Mouse (Mus musculus): ENCODE measurements at regions not wholly inside any gene's neighbourhood (a gene's known extent, or its start where the extent isn't known, plus 50 kb on each side); places are given as distances from the start of the nearest gene placed in this dataset.

DNA sequence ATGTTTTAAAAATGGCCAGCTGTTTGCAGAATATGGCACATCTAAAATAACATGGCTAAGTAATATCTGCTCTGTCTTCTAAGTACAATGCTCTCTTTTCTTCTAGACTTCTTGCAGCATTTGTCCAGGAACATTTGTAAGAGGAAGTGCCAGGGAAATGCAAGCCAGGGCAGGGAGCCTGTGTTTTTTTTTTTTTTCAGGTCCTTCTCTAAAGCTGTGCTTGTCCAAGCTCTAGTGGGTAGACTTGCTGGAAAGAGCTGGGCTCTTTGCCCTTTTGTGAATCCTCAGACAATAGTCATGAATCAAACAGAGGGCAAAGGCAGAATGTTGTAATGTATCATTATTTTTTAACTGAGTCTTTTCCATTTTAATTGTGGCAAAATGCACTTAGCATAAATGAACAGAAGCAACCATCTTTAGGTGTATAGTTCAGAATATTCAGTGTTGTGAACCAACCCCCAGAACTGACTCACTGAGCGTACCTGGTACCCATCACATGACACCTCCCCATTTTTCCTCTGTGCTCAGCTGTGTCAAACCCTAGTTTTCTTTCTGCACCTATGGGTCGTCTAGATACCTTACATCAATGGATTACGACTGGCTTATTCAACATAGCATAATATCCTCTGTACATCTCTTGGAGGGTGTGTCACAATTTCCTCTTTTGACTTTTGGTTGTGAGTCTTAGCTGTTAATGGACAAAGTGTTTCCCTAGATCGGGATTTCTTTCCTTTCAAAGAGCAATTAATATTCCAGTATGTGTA is 160.5 kb upstream of the 4933402D24Rik start:
- Histone ChIP-seq H3K9me3 (replicated peaks; ENCODE audit: control insufficient read depth, low read length) (no peaks in the 10 kb centered on the region), H3K36me3 (ENCODE audit: control insufficient read depth, insufficient read depth, low read length) (no peaks in the 10 kb centered on the region), H3K4me2 (ENCODE audit: low read depth, low read length) (no peak overlapping the region), H3K27ac (ENCODE audit: low read length) (no peak overlapping the region), H3K9ac (ENCODE audit: low read length) (no peak overlapping the region), H3K27me3 (ENCODE audit: control insufficient read depth, insufficient read depth, low read length) (no peaks in the 10 kb centered on the region), H3K4me1 (ENCODE audit: control insufficient read depth, insufficient read depth, low read length) (no peaks in the 10 kb centered on the region), H3K4me3 (replicated peaks; ENCODE audit: low read length) (no peak overlapping the region)
- no peak for ATAC-seq (ENCODE audit: insufficient read depth, low FRiP score)
- 84% methylated on average over 4 of the region's 4 CpGs for WGBS

DNA sequence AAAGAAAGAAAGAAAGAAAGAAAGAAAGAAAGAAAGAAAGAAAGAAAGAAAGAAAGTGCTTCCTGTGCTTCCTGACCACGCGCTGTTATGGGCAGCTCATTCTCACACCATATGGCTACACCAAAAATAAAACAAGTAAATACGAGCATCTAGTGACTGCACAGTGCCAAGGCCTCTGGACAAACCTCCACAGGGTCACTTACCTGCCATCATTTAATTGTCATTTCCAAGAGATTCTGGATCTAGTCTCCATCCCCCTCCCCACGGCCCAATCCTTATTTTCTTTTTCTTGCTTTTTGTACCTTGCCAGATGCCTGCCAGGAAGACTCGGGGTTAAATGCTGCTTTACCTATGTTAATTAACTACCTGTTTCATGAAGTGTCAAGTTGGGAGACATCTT is 159.8 kb upstream of the 4933402D24Rik start:
- Histone ChIP-seq H3K27me3 (ENCODE audit: control insufficient read depth, insufficient read depth, low read length) (no peaks in the 10 kb centered on the region), H3K4me3 (replicated peaks; ENCODE audit: low read length) (no peak overlapping the region), H3K4me1 (ENCODE audit: control insufficient read depth, insufficient read depth, low read length) (no peaks in the 10 kb centered on the region), H3K4me2 (ENCODE audit: low read depth, low read length) (no peak overlapping the region), H3K36me3 (ENCODE audit: control insufficient read depth, insufficient read depth, low read length) (no peaks in the 10 kb centered on the region), H3K9me3 (replicated peaks; ENCODE audit: control insufficient read depth, low read length) (no peaks in the 10 kb centered on the region), H3K27ac (ENCODE audit: low read length) (no peak overlapping the region), H3K9ac (ENCODE audit: low read length) (no peak overlapping the region)
- WGBS = 83% methylated on average over 5 of the region's 5 CpGs
- ATAC-seq (ENCODE audit: insufficient read depth, low FRiP score) = no peak

DNA sequence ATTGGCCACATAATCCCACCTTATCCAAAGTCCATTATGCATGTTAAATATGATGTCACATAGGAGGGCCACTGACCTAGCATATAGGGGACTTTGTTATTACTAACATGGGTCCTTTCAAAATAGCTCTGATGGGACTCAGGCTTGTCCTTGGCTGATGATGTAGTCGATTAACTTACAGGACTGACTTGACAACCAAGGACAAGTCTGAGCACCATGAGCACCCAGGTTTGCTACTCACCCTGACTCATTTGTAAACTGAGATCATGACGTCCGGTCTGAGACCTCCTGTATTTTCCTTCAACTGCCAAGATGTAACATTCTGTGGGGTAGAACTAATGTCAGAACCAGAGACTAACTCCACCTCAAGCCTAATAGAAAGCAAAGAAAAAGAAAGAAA is 159.3 kb upstream of the 4933402D24Rik start:
- Histone ChIP-seq H3K4me3 (replicated peaks; ENCODE audit: low read length) (no peak overlapping the region), H3K27ac (ENCODE audit: low read length) (no peak overlapping the region), H3K4me2 (ENCODE audit: low read depth, low read length) (no peak overlapping the region), H3K9ac (ENCODE audit: low read length) (no peak overlapping the region), H3K9me3 (replicated peaks; ENCODE audit: control insufficient read depth, low read length) (no peaks in the 10 kb centered on the region), H3K4me1 (ENCODE audit: control insufficient read depth, insufficient read depth, low read length) (no peaks in the 10 kb centered on the region), H3K36me3 (ENCODE audit: control insufficient read depth, insufficient read depth, low read length) (no peaks in the 10 kb centered on the region), H3K27me3 (ENCODE audit: control insufficient read depth, insufficient read depth, low read length) (no peaks in the 10 kb centered on the region)
- WGBS = 80% methylated on average over 3 of the region's 3 CpGs
- ATAC-seq (ENCODE audit: insufficient read depth, low FRiP score) = no peak

DNA sequence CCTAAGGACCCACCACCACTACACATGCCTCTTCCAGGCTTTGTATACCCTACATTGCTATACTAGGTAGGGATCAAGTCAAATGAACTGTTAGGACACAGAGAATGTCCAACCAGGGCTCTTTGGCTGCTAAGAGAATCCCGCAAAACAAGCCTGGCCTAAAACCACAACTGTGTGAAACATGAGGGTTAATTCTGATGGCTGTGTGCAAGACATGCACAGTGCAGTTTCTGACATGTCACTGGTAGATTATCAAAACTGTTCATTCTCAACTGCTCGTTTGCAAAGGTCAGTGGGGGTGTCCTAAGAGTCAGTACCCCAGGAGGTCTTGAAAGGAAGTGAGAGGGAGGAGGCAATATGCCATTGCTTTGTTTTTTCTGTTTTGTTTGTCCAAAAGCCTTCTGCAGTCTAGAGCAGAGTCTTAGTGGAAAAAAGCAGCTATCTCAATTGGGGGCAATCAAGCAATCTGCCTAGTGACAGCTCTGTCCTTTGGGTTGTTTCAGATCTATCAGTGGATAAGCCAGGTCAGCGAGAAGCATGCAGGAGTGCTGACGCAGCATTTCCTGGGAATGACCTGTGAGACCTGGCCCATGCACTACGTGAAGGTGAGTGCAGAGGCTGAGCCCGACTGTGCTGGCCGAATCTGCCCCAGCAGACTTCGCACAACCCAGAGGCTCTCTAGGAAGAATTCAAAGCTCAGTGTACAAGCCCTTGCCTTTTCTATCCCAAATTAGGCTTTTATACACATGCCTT is 151.3 kb upstream of the 4933402D24Rik start:
- Histone ChIP-seq H3K27me3 (ENCODE audit: control insufficient read depth, insufficient read depth, low read length) (no peaks in the 10 kb centered on the region), H3K36me3 (ENCODE audit: control insufficient read depth, insufficient read depth, low read length) (no peaks in the 10 kb centered on the region), H3K9me3 (replicated peaks; ENCODE audit: control insufficient read depth, low read length) (no peaks in the 10 kb centered on the region), H3K4me1 (ENCODE audit: control insufficient read depth, insufficient read depth, low read length) (no peaks in the 10 kb centered on the region), H3K4me3 (replicated peaks; ENCODE audit: low read length) (no peak overlapping the region), H3K9ac (ENCODE audit: low read length) (no peak overlapping the region), H3K27ac (ENCODE audit: low read length) (no peak overlapping the region), H3K4me2 (ENCODE audit: low read depth, low read length) (no peak overlapping the region)
- 57% methylated on average over 8 of the region's 8 CpGs for WGBS
- ATAC-seq (ENCODE audit: insufficient read depth, low FRiP score) = no peak

DNA sequence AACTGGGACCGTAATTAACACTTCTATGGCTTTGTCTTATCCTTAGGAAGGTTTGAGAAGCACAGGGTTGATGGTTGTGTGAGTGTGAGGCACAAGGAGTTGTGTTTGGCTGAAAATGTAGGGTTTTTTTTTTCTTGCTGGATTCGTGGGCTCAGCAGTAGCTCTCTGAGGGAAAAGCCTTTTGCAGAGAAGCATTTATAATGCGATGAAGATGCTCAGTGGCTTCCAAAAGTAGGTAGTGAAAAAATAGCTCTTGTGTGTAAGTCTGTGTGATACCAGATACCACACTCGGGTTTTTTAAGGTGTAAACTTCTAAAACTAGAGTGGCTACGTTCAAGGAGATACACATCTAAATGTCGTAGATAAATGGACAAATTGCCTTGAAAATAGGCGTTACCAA is 149.1 kb upstream of the 4933402D24Rik start:
- H3K36me3 ChIP-seq (ENCODE audit: control insufficient read depth, insufficient read depth, low read length) = no peaks in the 10 kb centered on the region
- no peaks in the 10 kb centered on the region for H3K4me1 ChIP-seq (ENCODE audit: control insufficient read depth, insufficient read depth, low read length)
- H3K27ac ChIP-seq (ENCODE audit: low read length) = no peak overlapping the region
- no peak overlapping the region for H3K4me2 ChIP-seq (ENCODE audit: low read depth, low read length)
- no peak for ATAC-seq (ENCODE audit: insufficient read depth, low FRiP score)
- no peak overlapping the region for H3K4me3 ChIP-seq (replicated peaks; ENCODE audit: low read length)
- H3K27me3 ChIP-seq (ENCODE audit: control insufficient read depth, insufficient read depth, low read length) = no peaks in the 10 kb centered on the region
- 64% methylated on average over 7 of the region's 7 CpGs for WGBS
- no peak overlapping the region for H3K9ac ChIP-seq (ENCODE audit: low read length)
- no peaks in the 10 kb centered on the region for H3K9me3 ChIP-seq (replicated peaks; ENCODE audit: control insufficient read depth, low read length)

DNA sequence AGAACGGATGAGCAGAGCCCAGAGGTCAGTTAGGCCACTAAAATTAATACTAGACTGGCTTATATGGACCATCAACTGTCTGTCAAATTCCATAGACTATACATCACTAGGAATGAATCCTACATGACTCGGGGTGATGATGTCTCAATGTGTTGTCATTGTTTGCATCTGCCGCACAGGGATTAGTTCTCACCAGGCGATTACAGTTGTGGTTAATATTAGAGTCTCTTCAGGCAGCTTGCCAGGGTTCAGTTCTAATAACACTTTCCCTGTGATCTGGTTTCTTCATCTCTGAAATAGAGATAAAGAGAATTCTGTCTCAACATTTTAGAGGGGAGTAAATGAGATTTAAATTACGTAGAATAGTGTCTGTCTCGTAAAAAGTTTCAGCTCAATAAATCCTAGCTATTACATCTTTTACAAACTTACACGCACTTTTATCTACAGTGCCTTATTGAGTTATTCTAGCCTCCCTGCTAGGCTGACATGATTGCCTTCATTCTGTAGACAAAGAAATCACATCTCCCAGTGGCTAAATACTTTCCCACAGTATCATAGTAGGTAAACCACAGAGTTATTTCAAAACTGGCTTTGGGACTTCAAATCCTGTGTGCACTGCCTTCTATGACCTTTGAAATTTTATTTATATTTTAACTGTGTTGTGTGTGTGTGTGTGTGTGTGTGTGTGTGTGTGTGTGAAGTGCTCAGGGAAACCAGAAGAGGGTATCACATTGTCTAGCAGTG is 148.0 kb upstream of the 4933402D24Rik start:
- Histone ChIP-seq H3K36me3 (ENCODE audit: control insufficient read depth, insufficient read depth, low read length) (no peaks in the 10 kb centered on the region), H3K27ac (ENCODE audit: low read length) (no peak overlapping the region), H3K4me3 (replicated peaks; ENCODE audit: low read length) (no peak overlapping the region), H3K4me1 (ENCODE audit: control insufficient read depth, insufficient read depth, low read length) (no peaks in the 10 kb centered on the region), H3K27me3 (ENCODE audit: control insufficient read depth, insufficient read depth, low read length) (no peaks in the 10 kb centered on the region), H3K4me2 (ENCODE audit: low read depth, low read length) (no peak overlapping the region), H3K9ac (ENCODE audit: low read length) (no peak overlapping the region), H3K9me3 (replicated peaks; ENCODE audit: control insufficient read depth, low read length) (no peaks in the 10 kb centered on the region)
- no peak for ATAC-seq (ENCODE audit: insufficient read depth, low FRiP score)
- WGBS = 74% methylated on average over 7 of the region's 7 CpGs

DNA sequence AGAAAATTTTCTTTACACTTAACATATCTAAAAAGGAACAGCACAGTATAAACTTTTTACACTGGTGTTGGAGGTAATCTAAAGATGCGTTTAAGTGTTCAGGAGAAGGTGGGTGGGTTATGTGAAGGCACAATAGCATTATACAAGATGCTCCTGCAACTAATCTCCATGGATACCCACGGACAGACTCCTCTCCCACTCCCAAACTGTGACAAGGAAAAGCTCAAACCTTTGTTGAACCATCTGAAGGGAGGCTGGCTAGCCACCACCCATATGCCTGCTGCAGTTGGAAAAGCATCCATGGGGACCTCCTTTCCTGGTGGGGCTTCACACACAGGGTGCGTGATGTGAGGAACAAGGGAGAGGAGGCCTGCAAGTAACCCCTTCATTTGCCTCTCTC is 141.7 kb upstream of the 4933402D24Rik start:
- Histone ChIP-seq H3K27ac (ENCODE audit: low read length) (no peak overlapping the region), H3K36me3 (ENCODE audit: control insufficient read depth, insufficient read depth, low read length) (no peaks in the 10 kb centered on the region), H3K9me3 (replicated peaks; ENCODE audit: control insufficient read depth, low read length) (no peaks in the 10 kb centered on the region), H3K4me3 (replicated peaks; ENCODE audit: low read length) (no peak overlapping the region), H3K4me2 (ENCODE audit: low read depth, low read length) (no peak overlapping the region), H3K27me3 (ENCODE audit: control insufficient read depth, insufficient read depth, low read length) (no peaks in the 10 kb centered on the region), H3K9ac (ENCODE audit: low read length) (no peak overlapping the region), H3K4me1 (ENCODE audit: control insufficient read depth, insufficient read depth, low read length) (no peaks in the 10 kb centered on the region)
- WGBS = 79% methylated on average over 3 of the region's 3 CpGs
- ATAC-seq (ENCODE audit: insufficient read depth, low FRiP score) = no peak

DNA sequence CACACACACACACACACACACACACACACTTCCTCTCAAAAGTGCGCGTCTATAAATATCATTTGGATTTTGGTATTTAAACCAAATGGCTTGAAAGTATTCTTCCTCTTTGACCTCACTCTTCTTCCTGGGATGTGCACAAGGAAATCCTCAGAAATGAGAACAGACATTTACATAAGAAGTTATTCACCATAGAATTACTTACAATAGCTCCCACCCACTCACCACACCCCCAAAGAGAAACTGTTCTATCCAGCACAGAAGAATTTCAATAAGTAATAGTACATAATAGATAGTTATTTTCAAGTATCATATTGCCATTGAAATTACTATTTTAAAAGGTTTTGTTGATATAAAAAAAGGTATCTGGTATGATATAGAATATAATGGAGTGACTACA is 140.1 kb upstream of the 4933402D24Rik start:
- 72% methylated on average over 2 of the region's 2 CpGs for WGBS
- Histone ChIP-seq H3K9ac (ENCODE audit: low read length) (no peak overlapping the region), H3K36me3 (ENCODE audit: control insufficient read depth, insufficient read depth, low read length) (no peaks in the 10 kb centered on the region), H3K9me3 (replicated peaks; ENCODE audit: control insufficient read depth, low read length) (no peaks in the 10 kb centered on the region), H3K4me1 (ENCODE audit: control insufficient read depth, insufficient read depth, low read length) (no peaks in the 10 kb centered on the region), H3K27me3 (ENCODE audit: control insufficient read depth, insufficient read depth, low read length) (no peaks in the 10 kb centered on the region), H3K4me3 (replicated peaks; ENCODE audit: low read length) (no peak overlapping the region), H3K27ac (ENCODE audit: low read length) (no peak overlapping the region), H3K4me2 (ENCODE audit: low read depth, low read length) (no peak overlapping the region)
- ATAC-seq (ENCODE audit: insufficient read depth, low FRiP score) = no peak

DNA sequence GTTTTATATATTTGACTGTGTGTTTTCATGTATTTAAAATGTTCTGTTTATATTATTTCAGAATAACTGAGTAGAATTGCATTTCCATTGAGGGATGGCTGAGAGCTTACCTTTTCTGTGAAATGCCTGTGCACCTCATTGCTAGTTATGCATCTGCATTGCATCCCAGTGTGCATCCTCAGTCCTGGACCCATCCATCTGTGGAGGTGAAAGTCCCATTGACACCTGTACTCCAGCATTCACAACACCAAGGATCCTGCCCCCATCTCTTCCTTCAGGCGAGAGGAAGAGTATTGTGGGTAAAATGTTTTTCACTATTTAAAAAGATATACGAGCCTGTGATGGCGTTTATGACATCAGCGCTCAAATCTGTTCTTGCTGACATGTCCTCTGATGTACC is 134.6 kb upstream of the 4933402D24Rik start:
- no peaks in the 10 kb centered on the region for H3K27me3 ChIP-seq (ENCODE audit: control insufficient read depth, insufficient read depth, low read length)
- ATAC-seq (ENCODE audit: insufficient read depth, low FRiP score) = no peak
- H3K9ac ChIP-seq (ENCODE audit: low read length) = no peak overlapping the region
- WGBS = 79% methylated on average over 4 of the region's 4 CpGs
- H3K4me2 ChIP-seq (ENCODE audit: low read depth, low read length) = no peak overlapping the region
- H3K27ac ChIP-seq (ENCODE audit: low read length) = no peak overlapping the region
- H3K4me1 ChIP-seq (ENCODE audit: control insufficient read depth, insufficient read depth, low read length) = no peaks in the 10 kb centered on the region
- H3K9me3 ChIP-seq (replicated peaks; ENCODE audit: control insufficient read depth, low read length) = no peaks in the 10 kb centered on the region
- H3K36me3 ChIP-seq (ENCODE audit: control insufficient read depth, insufficient read depth, low read length) = no peaks in the 10 kb centered on the region
- no peak overlapping the region for H3K4me3 ChIP-seq (replicated peaks; ENCODE audit: low read length)

Data from stomach, embryonic 16.5 days (tissue).